Mouse (Mus musculus) forebrain, postnatal 0 days (tissue): ENCODE measurements around the gene Dnmbp. TPM values are rescaled to one million over a fixed set of nuclear protein-coding genes. Genes with fewer than 3 reads are reported as not detected.

ENCODE experiments used
- ATAC-seq: fragments of 200-750 bp; cut with Nextera tagmentation; 2 replicates; pipeline ENCODE4 v1.8.0; 2017; ENCODE audit warnings: mild to moderate bottlenecking, moderate library complexity
- DNase-seq: peaks from one replicate; pipeline ENCODE4 v3.0.0-alpha.2; 2015
- H3K27ac ChIP-seq: fragments of 300-500 bp; sonication (generic); 2 replicates; pipeline ENCODE4 v1.5.1; 2014; ENCODE audit warnings: low read depth, mild to moderate bottlenecking, antibody characterized with exemption, low read length, moderate library complexity, mixed read lengths
- H3K27me3 ChIP-seq: fragments of 300-500 bp; sonication (generic); 2 replicates; pipeline ENCODE4 v1.6.1; 2014; ENCODE audit warnings: mild to moderate bottlenecking, low read length, mixed read lengths; ENCODE audit not compliant: insufficient read depth
- H3K36me3 ChIP-seq: fragments of 300-500 bp; sonication (generic); 2 replicates; pipeline ENCODE4 v1.6.1; 2014; ENCODE audit warnings: mild to moderate bottlenecking, moderate library complexity; ENCODE audit not compliant: insufficient read depth
- H3K4me1 ChIP-seq: fragments of 300-500 bp; sonication (generic); 2 replicates; pipeline ENCODE4 v1.6.1; 2014; ENCODE audit warnings: antibody characterized with exemption; ENCODE audit not compliant: insufficient read depth
- H3K4me2 ChIP-seq: fragments of 300-500 bp; sonication (generic); 2 replicates; pipeline ENCODE4 v1.6.1; 2014; ENCODE audit warnings: low read depth, mild to moderate bottlenecking, moderate library complexity
- H3K4me3 ChIP-seq: fragments of 300-500 bp; sonication (generic); 2 replicates; pipeline ENCODE4 v1.5.1; 2014; ENCODE audit warnings: low read depth, low read length, mixed read lengths
- H3K9ac ChIP-seq: fragments of 300-500 bp; sonication (generic); 2 replicates; pipeline ENCODE4 v1.6.1; 2014; ENCODE audit warnings: mild to moderate bottlenecking
- H3K9me3 ChIP-seq: fragments of 300-500 bp; sonication (generic); 2 replicates; pipeline ENCODE4 v1.6.1; 2016; ENCODE audit warnings: low read length
- CTCF ChIP-seq: sonication (generic); IDR thresholded peaks from 2 replicates; pipeline ENCODE4 v1.5.1; 2016; ENCODE audit warnings: antibody characterized with exemption, control low read depth, low read depth
- WGBS: fragments of 180-500 bp; shearing (Covaris S2); extraction: QIAGEN DNeasy Blood & Tissue Kit; methylation state at CpG from one replicate; pipeline ENCODE4 v1.1.7; 2014; 5-methylcytosine and 5-hydroxymethylcytosine counted together
- polyA plus RNA-seq: library from polyadenylated mRNA; unstranded; fragments of >200 nt; fragmentation: Nextera tagmentation; extraction: Ambion mirVana; gene quantifications from 2 replicates; pipeline ENCODE4 v1.2.1, GENCODE M21; 2015
- total RNA-seq: library from RNA; depleted of rRNA; stranded (reverse); fragments of >200 nt; gene quantifications from 2 replicates; pipeline ENCODE4 v1.2.3, GENCODE M21; 2014

Dnmbp gene
- total and polyA plus RNA-seq, 2 experiments from 2014 or later = 5.2 to 12.7 TPM

GRCm38 (mm10) chr19:43974221-43974620 lies 34.2 kb upstream of the Dnmbp start:
- no peaks in the 10 kb centered on the region for H3K36me3 ChIP-seq
- no peaks in the 10 kb centered on the region for H3K4me1 ChIP-seq
- no peak overlapping the region for H3K4me3 ChIP-seq
- H3K27ac ChIP-seq = no peak overlapping the region
- no peaks in the 10 kb centered on the region for H3K9me3 ChIP-seq
- WGBS = 93% methylated on average over 6 of the region's 6 CpGs
- H3K27me3 ChIP-seq = no peaks in the 10 kb centered on the region
- TF ChIP-seq CTCF = no peak
- ATAC-seq (no peak), DNase-seq (no peak)
- H3K9ac ChIP-seq = no peak overlapping the region
- no peak overlapping the region for H3K4me2 ChIP-seq

- H3K4me3 ChIP-seq = no peak overlapping the region
- no peaks in the 10 kb centered on the region for H3K9me3 ChIP-seq
- DNase-seq (no peak), ATAC-seq (no peak)
- H3K4me2 ChIP-seq = no peak overlapping the region
- H3K27ac ChIP-seq = no peak overlapping the region
- no peaks in the 10 kb centered on the region for H3K4me1 ChIP-seq
- no peaks in the 10 kb centered on the region for H3K36me3 ChIP-seq
- no peak overlapping the region for H3K9ac ChIP-seq
- WGBS = 89% methylated on average over 9 of the region's 9 CpGs
- TF ChIP-seq CTCF = no peak
- H3K27me3 ChIP-seq = no peaks in the 10 kb centered on the region
Measured at GRCm38 (mm10) chr19:43973711-43974110, 33.7 kb upstream of the Dnmbp start.

GRCm38 (mm10) chr19:43972129-43972528 lies 32.1 kb upstream of the Dnmbp start:
- Histone ChIP-seq H3K36me3 (no peaks in the 10 kb centered on the region), H3K9me3 (no peaks in the 10 kb centered on the region), H3K9ac (no peak overlapping the region), H3K4me3 (no peak overlapping the region), H3K27me3 (no peaks in the 10 kb centered on the region), H3K4me2 (no peak overlapping the region), H3K27ac (no peak overlapping the region), H3K4me1 (no peaks in the 10 kb centered on the region)
- WGBS = 95% methylated on average over 8 of the region's 8 CpGs
- no peak for TF ChIP-seq CTCF
- no peak for ATAC-seq
- DNase-seq = no peak

GRCm38 (mm10) chr19:43968436-43969026 lies 28.5 kb upstream of the Dnmbp start:
- H3K27ac ChIP-seq = no peak overlapping the region
- no peak for ATAC-seq
- H3K4me3 ChIP-seq = no peak overlapping the region
- no peaks in the 10 kb centered on the region for H3K4me1 ChIP-seq
- H3K4me2 ChIP-seq = no peak overlapping the region
- DNase-seq = no peak
- no peaks in the 10 kb centered on the region for H3K36me3 ChIP-seq
- no peak overlapping the region for H3K9ac ChIP-seq
- H3K9me3 ChIP-seq = no peaks in the 10 kb centered on the region
- H3K27me3 ChIP-seq = no peaks in the 10 kb centered on the region
- no peak for TF ChIP-seq CTCF
- WGBS = 55% methylated on average over 10 of the region's 11 CpGs

- no peaks in the 10 kb centered on the region for H3K9me3 ChIP-seq
- H3K27me3 ChIP-seq = no peaks in the 10 kb centered on the region
- H3K4me2 ChIP-seq = no peak overlapping the region
- WGBS = 81% methylated on average over 2 of the region's 2 CpGs
- no peak overlapping the region for H3K9ac ChIP-seq
- H3K36me3 ChIP-seq = no peaks in the 10 kb centered on the region
- H3K27ac ChIP-seq = no peak overlapping the region
- DNase-seq (no peak), ATAC-seq (no peak)
- no peaks in the 10 kb centered on the region for H3K4me1 ChIP-seq
- no peak overlapping the region for H3K4me3 ChIP-seq
- TF ChIP-seq CTCF = no peak
Measured at GRCm38 (mm10) chr19:43966481-43966880, 26.5 kb upstream of the Dnmbp start.

- Histone ChIP-seq H3K9ac (no peak overlapping the region), H3K27me3 (no peaks in the 10 kb centered on the region), H3K4me1 (no peaks in the 10 kb centered on the region), H3K4me2 (no peak overlapping the region), H3K4me3 (no peak overlapping the region), H3K36me3 (no peaks in the 10 kb centered on the region), H3K27ac (no peak overlapping the region), H3K9me3 (no peaks in the 10 kb centered on the region)
- no peak for DNase-seq
- WGBS = 89% methylated on average over 11 of the region's 11 CpGs
- TF ChIP-seq CTCF = no peak
- no peak for ATAC-seq
Measured at GRCm38 (mm10) chr19:43965496-43966085, 25.6 kb upstream of the Dnmbp start.

- no peak overlapping the region for H3K4me3 ChIP-seq
- H3K4me2 ChIP-seq = no peak overlapping the region
- WGBS = 77% methylated on average over 9 of the region's 9 CpGs
- ATAC-seq (no peak), DNase-seq (no peak)
- no peak for TF ChIP-seq CTCF
- no peak overlapping the region for H3K9ac ChIP-seq
- no peaks in the 10 kb centered on the region for H3K9me3 ChIP-seq
- H3K4me1 ChIP-seq = no peaks in the 10 kb centered on the region
- H3K36me3 ChIP-seq = no peaks in the 10 kb centered on the region
- no peak overlapping the region for H3K27ac ChIP-seq
- H3K27me3 ChIP-seq = no peaks in the 10 kb centered on the region
Measured at GRCm38 (mm10) chr19:43962795-43963194, 22.8 kb upstream of the Dnmbp start.
